Mouse (Mus musculus) MEL (cell line): ENCODE measurements around the gene Grin2b.

Source experiments
- CTCF ChIP-seq, 3 experiments: IDR thresholded peaks in 2 of 3; conservative IDR thresholded peaks in 1 of 3; 2 replicates each; pipeline ENCODE4 v1.5.1; 2011 to 2012; ENCODE audit warnings: low read length in 3 of 3, low read depth in 2 of 3, mild to moderate bottlenecking in 2 of 3, improper control_type of control experiment in 1 of 3, inconsistent platforms in 1 of 3, mixed read lengths in 1 of 3, moderate library complexity in 1 of 3; ENCODE audit not compliant: control insufficient read depth in 1 of 3, insufficient read depth in 1 of 3, poor library complexity in 1 of 3, severe bottlenecking in 1 of 3
- MAFK ChIP-seq: IDR thresholded peaks from 2 replicates; pipeline ENCODE4 v1.6.1; 2011; ENCODE audit warnings: low read depth, mild to moderate bottlenecking, low read length, improper control_type of control experiment, borderline replicate concordance
- MEF2A ChIP-seq: IDR thresholded peaks from 2 replicates; pipeline ENCODE4 v1.6.1; 2014; ENCODE audit warnings: low read depth, mild to moderate bottlenecking, inconsistent platforms, low read length, improper control_type of control experiment; ENCODE audit not compliant: poor library complexity, insufficient replicate concordance, severe bottlenecking; ENCODE audit errors: extremely low read depth
- POLR2A ChIP-seq, 2 experiments: IDR thresholded peaks; 2 replicates each; pipeline ENCODE4 v1.6.1; 2011 to 2012; ENCODE audit warnings: low read length in 2 of 2, mild to moderate bottlenecking in 2 of 2, control low read depth in 1 of 2, improper control_type of control experiment in 1 of 2, low read depth in 1 of 2, moderate library complexity in 1 of 2; ENCODE audit not compliant: control insufficient read depth in 1 of 2, insufficient read depth in 1 of 2, poor library complexity in 1 of 2
- POLR2AphosphoS5 ChIP-seq: IDR thresholded peaks from 2 replicates; pipeline ENCODE4 v1.6.1; 2012; ENCODE audit warnings: low read depth, borderline replicate concordance, mild to moderate bottlenecking, inconsistent platforms, low read length, moderate library complexity, mixed read lengths
- SIN3A ChIP-seq: IDR thresholded peaks from 2 replicates; pipeline ENCODE4 v1.6.1; 2012; ENCODE audit warnings: low read length, improper control_type of control experiment, inconsistent platforms
- TAL1 ChIP-seq: IDR thresholded peaks from 2 replicates; pipeline ENCODE4 v1.6.1; 2012; ENCODE audit warnings: mild to moderate bottlenecking, inconsistent platforms, low read length, moderate library complexity, mixed read lengths
- TBP ChIP-seq: IDR thresholded peaks from 2 replicates; pipeline ENCODE4 v1.8.0; 2011; ENCODE audit warnings: low read depth, low read length, improper control_type of control experiment
- TCF12 ChIP-seq: IDR thresholded peaks from 2 replicates; pipeline ENCODE4 v1.6.1; 2014; ENCODE audit warnings: low read depth, mild to moderate bottlenecking, inconsistent platforms, low read length, improper control_type of control experiment, moderate library complexity
- USF2 ChIP-seq, 2 experiments: IDR thresholded peaks; 2 replicates each; pipeline ENCODE4 v1.6.1; 2011 to 2012; ENCODE audit warnings: improper control_type of control experiment in 2 of 2, low read length in 2 of 2, borderline replicate concordance in 1 of 2, inconsistent platforms in 1 of 2, low read depth in 1 of 2, mild to moderate bottlenecking in 1 of 2; ENCODE audit not compliant: insufficient read depth in 1 of 2

- TF ChIP-seq TAL1 (no peak), SIN3A (no peak), TBP (no peak), CTCF (IDR thresholded peaks at IDR 0.05 in 2 of 3, conservative IDR thresholded peaks at IDR 0.05 in 1 of 3; ENCODE audit: control insufficient read depth in 1 of 3, insufficient read depth in 1 of 3, low read depth in 2 of 3, low read length in 3 of 3, poor library complexity in 1 of 3, severe bottlenecking in 1 of 3) (no peak), MAFK (no peak), POLR2AphosphoS5 (no peak), TCF12 (no peak), MEF2A (no peak), USF2 (IDR thresholded peaks at IDR 0.05; ENCODE audit: borderline replicate concordance in 1 of 2, insufficient read depth in 1 of 2, low read depth in 1 of 2, low read length in 2 of 2) (no peak), POLR2A (IDR thresholded peaks at IDR 0.05; ENCODE audit: control insufficient read depth in 1 of 2, insufficient read depth in 1 of 2, low read depth in 1 of 2, low read length in 2 of 2, poor library complexity in 1 of 2) (no peak)
Measured at GRCm38 (mm10) chr6:135748412-135749076, 424.8 kb downstream of the Grin2b start.
